Mouse (Mus musculus) lung, postnatal 4 days (tissue): ENCODE data around the gene Plekha6.

Experiments used
- DNase-seq, 2 experiments: peaks; one replicate each; pipeline ENCODE4 v3.0.0; 2021

The Plekha6 gene

DNA sequence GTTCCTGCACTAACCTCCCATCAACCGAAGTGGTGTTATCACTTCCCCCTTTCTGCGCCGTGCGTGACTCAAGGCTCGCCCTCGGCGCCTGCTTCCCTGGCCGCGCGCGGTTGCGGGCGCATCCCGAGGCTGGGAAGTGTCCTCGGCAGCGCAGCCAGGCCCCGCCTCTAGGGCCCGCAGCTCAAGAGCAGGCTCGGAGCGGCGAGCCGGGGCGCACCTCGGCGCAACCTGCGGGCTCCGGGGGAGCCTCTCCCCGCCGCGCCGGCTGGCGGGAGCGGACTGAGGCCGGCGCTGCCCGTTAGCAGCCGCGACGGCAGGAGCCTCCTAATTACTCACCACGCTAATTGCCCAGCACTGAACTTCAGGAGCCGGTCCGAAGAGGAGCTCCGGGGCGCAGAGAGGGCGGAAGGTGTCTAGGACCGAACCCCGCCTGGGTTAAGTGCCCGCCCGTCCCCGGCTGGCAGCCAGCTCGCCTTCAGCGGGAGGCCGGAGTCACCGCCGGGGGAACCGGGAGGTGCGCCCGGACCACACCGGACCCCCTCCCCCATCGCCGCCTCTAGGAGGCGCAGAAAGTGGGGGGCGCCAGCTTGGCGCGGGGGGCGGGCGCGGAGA, at the start of gene Plekha6:
Gene Plekha6 (plus strand): TSS at position 391 of the 612 bp plus-strand sequence.
- DNase-seq, result peak; percentile 29 to 44

DNA sequence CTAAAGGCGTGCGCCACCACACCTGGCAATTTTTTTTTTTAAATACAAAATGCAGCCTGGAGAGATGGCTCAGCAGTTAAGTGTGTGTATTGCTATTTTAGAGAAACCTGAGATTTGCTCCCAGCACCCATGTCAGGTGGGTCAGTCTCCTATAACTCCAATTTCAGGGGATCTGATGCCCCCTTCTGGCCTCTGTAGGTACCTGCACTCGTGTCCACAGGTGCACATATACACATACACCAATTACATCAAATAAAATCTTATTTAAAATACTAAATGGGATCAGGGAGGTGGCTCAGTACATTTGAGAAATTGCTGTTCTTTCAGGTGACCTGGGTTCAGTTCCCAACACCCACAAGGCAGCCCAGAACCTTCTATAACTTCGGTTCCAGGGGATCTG, 47.9 kb upstream of the Plekha6 start:
- DNase-seq, result no peak

DNA sequence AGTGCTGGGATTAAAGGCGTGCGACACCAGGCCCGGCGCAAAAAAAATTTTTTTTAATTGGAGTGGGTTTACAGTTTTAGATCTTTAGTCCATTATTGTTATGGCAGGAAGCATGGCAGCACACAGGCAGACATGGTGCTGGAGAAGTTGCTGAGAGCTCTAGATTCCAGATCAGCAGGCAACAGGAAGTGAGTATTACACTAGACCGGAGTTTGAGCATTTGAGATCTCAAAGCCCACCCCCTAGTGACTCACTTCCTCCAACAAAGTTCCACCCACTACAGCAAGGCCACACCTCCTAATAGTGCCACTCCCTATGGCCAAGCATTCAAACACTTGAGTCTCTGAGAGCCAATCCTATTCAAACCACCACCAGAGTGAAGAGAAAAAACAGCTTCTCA, 45.9 kb upstream of the Plekha6 start:
- DNase-seq, result peak in 1 of 2 experiments; percentile 57

DNA sequence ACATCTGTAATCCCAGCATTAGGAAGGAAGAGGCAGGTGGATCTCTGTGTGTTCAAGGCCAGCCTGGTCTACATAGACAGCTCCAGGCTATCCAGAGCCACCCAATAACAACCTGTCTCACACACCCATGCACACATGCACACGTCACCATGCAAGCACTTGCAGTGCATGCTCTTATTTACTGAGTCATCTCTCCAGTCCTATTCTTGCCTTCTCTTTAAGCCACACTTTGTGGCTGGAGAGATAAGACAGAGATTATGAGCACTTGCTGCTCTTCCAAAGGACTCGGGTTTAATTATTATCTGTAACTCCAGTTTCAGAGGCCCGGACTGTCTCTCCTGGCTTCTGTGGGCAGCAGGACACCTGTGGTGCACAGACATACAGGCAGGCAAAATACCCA, 45.2 kb upstream of the Plekha6 start:
- no peak for DNase-seq

DNA sequence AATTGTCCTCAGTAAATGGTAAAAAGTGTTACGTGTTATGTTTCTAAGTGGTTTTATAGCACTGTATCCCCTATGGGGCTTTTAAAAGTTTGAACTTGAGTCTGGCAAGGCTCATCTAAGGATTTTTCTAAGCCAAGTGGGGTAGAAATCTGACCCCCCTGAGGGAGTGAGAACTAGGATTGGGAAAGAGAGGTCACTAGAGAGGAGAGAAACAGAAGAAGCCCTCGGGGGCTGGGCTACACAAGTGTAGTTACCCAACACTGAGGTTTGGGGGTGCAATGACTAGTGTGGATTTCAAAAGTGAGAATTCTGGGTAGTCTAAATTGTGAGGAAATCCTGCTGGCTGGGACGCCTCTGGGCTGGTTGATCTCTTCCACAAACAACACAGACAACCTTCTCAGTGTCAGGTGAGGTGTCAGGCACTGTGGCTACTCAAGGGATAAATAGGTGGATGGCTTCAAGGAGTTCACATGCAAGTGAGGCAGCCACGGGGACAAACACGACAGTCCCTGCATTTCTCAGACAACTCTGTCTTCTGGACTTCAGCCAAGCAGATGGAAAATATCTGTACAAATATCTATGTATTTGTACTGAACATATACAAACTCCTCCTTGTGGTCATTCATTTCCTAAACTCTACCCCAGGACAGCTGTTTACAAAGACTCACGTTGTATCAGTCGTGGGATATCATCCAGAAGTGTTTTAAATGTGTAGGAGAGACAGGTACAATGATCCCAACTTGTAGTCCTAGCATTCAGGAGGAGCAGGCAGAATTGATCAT, 43.9 kb upstream of the Plekha6 start:
- peak; percentile 42 to 49 for DNase-seq

DNA sequence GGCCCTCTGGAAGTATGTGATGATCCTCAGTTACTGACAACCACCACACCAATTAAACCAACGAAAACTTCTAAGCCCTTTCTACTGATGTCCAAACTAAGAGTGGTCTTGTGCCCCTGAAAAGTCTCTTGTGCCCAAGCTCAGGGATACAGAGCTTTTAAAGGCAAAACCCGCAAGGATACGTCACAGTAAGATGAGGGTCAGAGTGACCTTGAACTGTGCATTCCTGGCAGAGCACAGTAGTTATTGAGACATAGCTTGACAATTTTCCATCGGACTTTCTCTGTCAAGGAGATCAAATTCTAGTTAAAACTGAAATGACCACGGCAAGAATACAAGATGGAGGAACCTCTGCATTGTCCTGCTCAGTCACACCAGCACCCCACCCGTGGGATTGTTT, 42.8 kb upstream of the Plekha6 start:
- DNase-seq, result no peak

DNA sequence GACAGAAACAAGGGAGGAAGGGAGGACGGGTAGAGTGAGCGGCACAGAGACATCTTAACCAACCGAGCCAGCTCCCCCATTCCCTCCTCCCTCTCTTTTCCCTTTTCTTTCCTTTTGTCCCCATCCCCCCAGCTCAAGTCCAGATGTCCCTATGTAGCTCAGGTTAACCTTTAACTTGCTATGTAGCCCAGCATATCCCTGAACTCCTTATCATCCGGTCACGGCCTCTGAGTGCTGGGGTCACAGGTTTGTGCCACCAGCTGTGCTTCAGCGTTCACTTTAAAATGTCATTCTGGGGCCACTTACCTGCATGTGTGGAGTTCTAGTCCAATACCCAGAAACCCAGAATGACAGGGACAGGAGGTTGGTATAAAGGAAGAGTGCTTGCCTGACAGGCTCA, 39.9 kb upstream of the Plekha6 start:
- no peak for DNase-seq

DNA sequence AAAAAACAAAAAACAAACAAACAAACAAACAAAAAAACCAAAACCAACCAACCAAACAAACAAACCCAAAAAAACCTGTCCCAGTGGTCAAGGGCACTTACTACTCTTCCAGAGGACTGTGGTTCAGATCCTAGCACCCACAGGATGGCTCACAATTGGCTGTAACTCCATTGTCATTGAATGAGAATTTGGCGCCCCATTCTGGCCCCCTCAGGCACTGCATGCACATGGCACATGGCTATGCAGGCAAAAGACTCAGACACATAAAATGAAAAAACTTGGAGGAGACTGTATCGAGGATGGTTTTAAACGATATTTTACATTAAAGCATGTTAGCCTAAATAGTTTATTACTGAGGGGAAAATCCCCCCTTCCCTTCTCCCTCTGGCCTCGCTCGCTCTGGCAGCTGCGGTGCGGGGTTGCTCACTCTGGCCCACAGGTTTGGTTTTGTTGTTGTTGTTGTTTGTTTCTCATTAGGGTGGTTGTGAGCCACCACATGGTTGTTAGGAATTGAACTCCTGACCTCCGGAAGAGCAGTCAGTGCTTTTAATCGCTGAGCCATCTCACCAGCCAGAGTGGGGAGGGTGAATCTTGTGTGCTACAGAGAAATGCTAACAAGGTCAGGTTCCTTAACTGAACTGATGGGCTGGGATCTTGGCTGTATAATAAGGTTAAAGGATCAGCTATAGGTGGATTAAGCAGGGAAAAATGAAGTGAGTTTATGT, 38.2 kb upstream of the Plekha6 start:
- no peak for DNase-seq

DNA sequence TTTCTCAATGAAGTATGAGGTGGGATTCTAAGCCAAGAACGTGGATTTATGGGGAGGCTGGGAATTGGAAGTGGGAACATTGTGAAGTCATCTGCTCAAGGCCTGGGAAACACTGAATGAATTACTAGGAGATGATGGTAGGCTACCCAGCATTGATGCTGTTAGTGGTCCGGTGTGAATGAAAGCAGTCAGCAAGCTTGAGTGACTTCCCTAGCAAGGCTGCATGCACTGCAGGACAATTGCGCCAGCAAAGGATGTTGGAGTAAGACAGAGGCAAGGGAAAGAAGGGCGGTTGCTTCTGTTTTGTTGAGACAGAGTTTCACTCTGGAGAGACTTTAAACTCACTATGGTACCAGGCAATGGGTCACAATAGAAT, 37.7 kb upstream of the Plekha6 start:
- DNase-seq, result peak in 1 of 2 experiments; percentile 11

DNA sequence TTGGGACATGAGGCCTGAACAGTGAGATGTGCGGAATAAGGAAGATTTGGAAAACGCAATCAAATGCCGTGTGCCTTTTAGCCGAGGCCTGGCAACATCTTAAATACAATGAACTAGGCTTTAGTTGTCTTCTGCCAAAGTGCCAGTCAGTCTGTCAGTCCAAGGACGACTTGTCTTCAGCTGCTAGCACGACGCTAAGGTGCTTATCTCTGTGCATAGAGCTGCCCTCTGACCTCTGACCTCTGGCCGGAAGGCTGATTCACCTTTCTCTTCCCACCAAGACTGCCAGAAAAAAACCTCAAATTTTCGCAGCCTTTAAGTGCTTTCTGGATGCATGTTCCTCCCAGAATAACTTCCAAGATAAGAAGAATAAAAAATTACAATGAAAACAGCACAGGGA, 36.7 kb upstream of the Plekha6 start:
- no peak for DNase-seq

DNA sequence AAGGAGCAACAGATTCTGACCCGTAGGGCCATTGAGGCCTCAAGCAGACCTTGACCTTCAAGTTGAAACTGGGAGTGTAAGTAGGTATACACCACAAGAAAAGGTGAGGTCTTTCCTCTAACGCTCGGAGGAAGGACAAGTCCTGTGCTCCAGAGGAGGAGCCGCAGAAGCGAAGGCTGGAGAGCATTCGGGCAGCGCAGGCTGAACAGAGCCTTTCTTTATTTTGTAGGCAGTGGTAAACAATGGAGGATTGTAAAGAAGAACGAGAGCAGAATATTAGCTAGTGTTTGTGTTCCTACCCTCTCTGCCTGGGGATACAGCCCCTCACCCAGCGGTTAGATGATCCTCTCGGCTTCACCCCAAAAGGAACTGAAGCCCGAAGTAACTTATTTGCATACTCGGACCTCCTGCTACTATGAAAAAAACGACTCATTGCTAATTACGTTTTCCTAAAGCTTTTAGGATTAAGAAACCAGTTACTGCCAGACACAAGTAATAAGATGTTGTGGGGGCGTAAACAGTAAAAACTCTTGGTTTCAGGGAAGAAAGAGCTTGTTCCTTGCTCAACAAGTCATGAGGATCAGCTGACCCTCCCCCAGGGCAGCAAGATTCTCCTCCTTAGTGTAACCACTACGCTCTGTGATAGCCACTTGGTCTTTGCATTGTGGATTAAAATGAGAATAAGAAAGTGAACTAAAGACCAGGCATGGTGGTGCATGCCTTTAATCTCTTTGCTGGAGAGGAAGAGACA, 34.4 kb upstream of the Plekha6 start:
- DNase-seq, result peak in 1 of 2 experiments; percentile 51

DNA sequence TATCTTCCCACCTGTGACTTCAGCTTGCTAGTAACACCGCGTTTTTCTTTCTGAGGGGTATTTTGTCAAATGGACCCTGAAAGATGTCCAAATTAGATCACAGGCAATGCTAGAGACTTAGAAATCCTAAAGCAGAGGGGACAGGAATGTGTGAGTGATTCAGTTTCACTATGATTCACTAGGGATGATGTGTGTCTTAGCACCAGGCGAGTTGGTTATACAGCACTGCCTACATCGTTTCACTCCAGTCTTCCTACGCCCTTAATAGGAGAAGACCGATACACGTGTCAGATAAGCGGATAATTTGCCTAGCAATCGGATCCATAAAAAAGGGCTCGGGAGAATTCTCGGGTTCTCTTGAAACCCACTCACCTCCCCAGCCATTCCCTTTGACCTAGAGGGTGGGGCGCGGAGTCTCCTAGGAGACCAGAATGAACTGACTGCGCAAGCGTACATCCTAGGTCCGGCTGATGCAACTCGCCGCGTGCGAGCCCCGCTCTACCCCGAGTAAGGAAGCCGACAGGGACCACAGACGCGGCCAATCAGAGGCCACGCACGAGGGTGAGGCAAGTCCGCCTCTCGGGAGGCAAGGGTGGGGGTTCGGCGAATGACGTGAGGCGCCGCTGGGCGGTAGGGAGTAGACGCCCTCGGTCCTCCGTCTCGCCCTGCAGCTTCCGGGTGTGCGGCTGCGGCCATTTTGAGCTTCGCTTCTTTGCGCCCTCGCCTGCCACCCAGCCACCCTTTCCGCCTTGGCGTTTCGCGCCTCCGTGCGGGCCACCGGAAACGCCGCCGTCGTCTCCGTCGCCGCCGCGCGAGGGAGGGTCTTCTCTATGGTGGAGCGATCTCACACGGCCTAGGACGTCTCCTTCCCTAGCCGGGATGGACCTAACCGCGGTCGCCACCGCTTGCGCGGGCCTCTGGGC, 33.1 kb upstream of the Plekha6 start, which contains the start of gene Ppp1r15b:
Gene Ppp1r15b (plus strand): TSS at position 506 of the 923 bp plus-strand sequence.
- DNase-seq, result peak; percentile 99 to 100

DNA sequence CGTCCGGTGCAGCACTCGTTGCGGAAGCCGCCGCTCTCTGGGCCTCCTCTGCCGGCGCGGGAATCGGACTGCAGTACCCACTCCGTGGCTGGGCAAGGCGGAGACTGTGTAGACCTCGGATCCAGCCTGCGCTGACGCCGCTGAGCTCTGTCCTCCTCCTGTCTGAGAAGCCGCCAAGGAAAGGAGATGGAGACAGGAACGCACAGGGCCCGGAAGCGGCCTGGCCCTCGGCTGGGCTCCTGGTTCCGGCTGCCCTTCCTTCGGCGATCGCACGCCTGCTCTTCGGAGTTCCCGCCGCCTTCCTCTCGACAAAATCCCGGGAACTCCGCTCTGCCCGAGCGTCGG, 32.5 kb upstream of the Plekha6 start:
- no peak for DNase-seq

DNA sequence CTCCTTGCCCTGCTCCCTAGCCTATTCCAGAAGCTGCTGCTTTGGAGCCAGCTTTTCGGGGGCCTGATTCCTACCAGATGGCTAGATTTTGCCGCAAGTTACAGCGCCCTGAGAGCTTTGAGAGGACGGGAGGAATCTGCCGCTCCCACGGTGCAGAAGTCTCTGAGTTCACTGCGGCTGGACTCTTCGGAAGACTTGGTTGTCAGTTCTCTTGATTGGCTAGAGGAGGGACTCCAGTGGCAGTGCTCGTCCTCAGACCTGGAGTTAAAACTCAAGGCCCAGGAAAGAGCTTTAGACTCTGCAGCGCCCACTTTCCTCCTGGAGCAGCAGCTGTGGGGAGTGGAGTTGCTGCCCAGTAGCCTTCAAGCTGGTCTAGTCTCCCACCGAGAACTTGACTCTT, 32.1 kb upstream of the Plekha6 start:
- peak in 1 of 2 experiments; percentile 29 for DNase-seq

DNA sequence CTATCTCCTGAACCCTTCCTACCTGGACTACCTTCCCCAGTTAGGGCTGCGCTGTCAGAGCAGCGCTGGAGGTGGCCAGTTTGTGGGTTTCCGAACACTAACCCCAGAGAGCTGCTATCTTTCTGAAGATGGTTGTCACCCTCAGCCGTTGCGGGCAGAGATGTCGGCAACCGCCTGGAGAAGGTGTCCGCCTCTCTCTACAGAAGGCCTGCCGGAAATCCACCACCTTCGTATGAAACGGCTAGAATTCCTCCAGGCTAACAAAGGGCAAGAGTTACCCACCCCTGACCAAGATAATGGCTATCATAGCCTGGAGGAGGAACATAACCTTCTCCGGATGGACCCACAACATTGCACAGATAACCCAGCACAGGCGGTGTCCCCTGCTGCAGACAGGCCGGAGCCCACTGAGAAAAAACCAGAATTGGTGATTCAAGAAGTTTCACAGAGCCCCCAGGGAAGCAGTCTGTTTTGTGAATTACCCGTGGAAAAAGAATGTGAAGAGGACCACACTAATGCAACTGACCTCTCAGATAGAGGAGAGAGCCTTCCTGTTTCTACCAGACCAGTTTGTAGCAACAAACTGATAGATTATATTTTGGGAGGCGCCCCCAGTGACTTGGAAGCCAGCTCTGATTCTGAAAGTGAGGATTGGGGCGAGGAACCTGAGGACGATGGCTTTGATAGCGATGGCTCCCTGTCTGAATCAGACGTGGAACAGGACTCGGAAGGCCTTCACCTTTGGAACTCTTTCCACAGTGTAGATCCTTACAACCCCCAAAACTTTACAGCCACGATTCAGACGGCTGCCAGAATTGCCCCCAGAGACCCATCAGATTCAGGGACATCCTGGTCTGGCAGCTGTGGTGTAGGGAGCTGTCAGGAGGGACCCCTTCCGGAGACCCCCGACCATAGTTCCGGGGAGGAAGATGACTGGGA, 31.4 kb upstream of the Plekha6 start:
- DNase-seq, result peak in 1 of 2 experiments; percentile 8

DNA sequence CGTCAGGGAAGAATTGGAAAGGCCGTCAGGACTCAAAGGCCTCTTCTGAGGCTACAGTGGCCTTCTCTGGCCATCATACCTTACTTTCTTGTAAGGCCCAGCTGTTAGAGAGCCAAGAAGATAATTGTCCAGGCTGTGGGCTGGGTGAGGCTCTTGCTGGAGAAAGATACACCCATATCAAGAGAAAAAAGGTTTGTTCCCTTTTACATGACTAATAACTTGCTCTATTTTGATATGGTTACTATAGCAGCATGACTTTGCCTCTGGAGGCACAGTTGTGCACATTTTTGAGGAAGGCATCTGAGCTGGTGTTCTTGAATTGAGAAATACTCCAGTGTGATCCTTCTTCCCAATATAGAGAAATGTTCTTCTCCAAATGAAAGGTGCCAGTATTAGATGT, 30.6 kb upstream of the Plekha6 start:
- DNase-seq, result no peak

DNA sequence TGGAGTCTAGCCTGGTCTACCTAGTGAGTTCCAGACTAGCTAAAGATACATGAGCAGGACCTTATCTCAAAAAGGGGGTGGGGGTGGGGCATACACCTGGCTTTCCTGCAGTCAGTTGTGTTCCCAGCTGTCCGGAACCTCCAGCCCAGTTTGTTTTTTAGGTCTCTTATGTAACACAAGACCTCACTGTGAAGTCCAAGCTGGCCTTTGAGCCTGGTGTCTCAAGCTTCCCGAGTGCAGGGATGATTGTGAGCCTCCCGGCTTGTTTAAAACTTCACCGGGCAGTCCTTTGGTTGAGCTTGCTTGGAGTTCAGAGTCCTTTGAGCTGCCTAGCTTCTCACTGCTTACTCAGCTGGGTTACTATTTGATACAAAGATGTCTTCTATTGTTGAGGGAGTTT, 29.9 kb upstream of the Plekha6 start:
- DNase-seq, result no peak

DNA sequence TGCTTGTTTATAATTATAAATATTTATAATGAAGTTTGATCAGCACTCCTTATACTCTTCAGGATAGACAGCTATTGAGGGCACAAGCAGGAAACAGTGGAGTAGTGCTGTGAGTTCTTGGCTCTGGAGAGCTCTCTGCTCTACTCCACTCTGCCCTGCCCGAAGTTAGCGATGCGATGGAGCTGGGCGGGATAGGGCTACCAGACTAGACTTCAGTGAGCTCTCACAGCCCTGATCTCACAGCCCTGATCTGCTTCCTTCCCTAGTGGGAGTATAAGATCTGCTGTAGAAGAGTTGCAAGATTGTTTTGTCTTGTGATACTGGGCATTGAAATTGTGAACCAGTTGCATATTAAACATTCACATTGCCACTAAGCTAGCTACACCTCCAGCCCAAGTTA, 29.1 kb upstream of the Plekha6 start:
- DNase-seq, result peak in 1 of 2 experiments; percentile 27

DNA sequence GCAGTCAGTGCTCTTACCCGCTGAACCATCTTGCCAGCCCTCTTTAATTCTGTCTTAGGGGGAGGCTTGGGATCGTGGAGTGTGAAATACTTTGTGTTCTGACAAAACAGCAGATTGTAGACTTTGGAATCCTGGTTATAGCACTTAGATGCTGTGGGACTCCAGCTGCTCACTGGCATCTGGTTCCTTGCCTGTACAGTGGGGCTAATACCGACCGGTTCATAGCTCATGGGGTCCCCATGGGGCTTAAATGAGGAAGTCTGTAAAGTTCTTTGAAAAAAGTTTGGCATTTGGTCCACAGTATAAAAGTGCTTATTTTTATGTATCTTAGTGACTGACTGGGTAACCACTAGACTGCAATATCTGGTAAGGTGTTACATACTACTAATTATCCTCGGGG, 28.2 kb upstream of the Plekha6 start:
- DNase-seq, result no peak

DNA sequence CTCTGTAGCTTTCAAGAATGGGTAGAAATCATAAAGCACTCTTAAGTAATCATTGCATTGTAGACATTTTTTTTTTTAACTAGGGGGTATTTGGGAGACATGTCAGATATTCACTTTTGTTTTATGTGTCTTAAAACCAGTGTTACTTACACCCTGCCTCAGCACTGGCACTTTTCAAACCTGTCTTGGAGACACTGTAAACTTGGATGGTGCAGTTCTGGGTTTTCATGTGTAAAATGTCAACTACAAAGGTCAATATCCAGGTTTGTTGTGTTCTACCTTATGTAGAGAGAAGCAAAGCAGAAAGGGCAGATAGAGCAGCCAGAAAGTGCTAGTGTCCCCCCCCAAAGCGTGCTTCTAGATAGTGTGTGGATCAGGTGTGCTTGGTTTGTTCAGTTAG, 25.6 kb upstream of the Plekha6 start:
- DNase-seq, result no peak
